Mouse (Mus musculus) T-helper 17 cell (primary cell): ENCODE data around the gene Brinp2.

ENCODE experiments used
- in situ Hi-C, 2 experiments: fragments of 300-600 bp; cut with MboI, MseI; formaldehyde crosslinking; loops; 1 replicate in 1 of 2; 2 replicates in 1 of 2; pipeline ENCODE4 v1.15.1; 2025; ENCODE audit warnings: high pct_unique_total_duplicates in 2 of 2

Brinp2 gene

DNA sequence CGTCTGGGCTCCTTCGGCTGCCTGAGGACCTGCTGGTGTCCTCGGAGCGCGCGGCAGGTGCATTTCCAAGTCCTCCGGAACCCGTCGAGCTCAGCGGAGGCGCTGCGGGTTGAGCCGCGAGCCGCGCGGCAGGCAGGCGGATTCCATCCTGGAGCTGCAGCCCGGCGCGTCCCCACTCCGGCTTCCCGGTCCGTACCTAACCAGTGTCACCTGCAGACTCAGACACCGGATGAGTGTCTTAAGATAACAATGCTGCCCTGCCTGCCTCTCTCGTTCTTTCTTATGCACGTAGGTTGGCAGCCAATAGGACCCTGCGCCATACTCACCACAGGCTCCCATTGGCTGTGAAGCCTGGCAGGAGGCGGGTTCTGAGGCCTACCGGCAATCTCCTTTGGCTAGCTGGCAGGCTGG, at the start of gene Brinp2:
Gene Brinp2, minus strand, starts transcription at position 276 of the 411 bp plus-strand sequence.
- in situ Hi-C loops = no loop called here

DNA sequence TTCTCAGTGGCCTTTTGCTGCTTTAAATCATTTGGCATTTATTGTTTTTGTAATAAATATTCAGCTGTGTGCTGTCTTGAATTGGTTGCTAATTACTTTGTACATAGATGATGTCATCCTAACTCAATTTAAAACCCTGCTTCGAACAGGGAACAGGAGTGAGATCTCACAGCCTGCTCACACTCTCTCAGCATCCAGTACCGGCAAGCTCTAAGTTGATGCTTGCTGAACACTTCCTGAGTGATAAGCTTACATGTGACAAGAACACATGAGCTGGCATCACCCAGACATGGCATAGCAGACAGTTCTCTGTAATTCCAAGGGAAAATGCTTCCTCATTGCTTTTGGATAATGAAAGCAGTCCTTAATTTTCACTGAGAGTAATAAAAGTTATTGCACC, 44.8 kb upstream of the Brinp2 start:
- in situ Hi-C loops = no loop called here

DNA sequence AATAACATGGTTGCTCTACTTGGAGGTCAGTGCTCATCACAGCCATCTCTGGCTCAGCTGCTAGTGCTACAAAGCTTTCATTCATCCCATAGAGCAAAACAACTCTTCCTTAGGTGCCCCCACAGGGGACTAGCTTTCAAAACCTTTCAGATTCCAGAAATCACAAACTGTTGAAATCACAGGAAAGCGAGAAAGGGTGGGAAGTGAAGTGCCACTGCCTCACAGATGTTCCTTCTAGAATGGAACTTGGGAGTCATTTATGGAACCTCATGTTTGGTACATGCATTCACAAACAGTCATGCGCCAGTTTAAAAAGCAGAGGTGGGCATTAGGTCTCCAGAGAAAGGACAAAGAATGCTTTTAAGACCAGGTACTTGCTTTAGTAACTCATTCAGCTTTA, 40.9 kb upstream of the Brinp2 start:
- in situ Hi-C loops = no loop called here

DNA sequence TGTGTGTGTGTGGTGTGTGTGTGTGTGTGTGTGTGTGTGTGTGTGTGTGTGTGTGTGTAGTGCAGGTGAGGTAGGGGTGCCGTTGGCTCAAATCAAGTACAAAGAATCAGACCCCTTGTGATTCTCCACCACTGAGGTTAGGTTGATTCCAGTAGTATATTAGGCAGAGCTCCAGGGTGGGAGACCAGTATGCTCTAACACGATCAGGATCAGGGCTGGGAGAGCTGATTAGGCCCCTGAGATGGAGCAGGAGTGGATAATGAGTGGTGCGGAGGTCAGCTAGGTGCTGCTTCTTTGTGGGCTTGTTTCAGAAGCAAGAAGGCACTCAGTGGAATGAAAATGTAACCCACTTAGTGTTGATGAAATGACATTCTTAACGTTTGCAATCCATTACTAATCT, 34.6 kb upstream of the Brinp2 start:
- in situ Hi-C loops = no loop called here

DNA sequence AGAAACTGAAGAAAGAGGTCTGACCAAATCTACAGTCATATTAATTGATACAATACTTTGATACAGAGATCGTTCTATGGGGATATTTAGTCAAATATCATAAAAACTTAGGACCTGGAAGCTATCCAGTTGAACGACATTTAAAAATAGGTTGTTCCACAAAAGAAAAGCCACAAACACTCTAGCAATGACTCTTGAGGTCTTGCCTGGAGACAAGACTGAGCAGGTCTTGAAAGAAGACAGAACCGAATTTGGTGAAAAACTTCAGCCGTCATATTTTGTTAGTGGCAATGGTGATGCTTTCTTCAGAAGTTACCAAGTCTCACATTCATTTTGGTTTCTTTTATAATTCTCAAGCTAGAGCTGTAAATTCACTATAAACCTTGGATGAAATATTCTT, 32.9 kb upstream of the Brinp2 start:
- in situ Hi-C loops = no loop called here

DNA sequence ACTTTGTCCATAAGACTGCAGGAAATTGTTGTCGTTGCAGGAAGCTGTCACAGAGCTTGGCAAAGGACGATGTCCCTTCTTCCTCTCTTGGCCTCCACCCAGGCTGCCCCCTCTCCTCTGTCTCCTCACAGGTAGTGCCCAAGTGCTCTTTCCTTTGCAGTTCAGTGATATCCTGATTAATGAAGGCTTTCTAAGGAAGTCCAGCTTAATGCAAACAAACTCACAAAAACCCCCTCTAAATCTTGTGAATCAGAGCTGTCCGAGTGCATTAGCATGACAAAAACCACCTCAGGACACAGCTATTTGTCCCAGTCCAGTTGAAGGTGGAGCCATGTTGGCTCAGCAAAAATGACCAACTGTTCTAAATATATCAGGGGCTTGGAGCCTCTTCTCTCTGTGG, 30.7 kb upstream of the Brinp2 start:
- in situ Hi-C loops = no loop called here

DNA sequence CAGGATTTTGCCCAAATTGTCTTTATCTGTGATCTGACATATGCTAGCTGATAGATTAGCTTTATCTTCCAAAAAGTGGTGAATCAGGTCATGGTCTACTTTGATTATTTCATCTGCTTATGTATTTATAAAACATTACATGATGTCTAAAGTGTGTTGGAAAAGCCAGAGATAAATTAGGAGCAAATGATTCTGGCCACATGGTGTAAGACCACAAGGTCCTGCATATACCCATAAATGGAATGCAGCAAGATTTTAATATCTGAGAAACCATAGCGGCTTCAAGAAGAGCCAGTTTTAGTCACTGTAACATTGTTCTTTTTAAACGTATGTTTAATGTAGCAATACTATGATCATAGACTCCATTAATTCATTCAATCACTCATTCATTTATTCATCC, 29.2 kb upstream of the Brinp2 start:
- in situ Hi-C loops = no loop called here

DNA sequence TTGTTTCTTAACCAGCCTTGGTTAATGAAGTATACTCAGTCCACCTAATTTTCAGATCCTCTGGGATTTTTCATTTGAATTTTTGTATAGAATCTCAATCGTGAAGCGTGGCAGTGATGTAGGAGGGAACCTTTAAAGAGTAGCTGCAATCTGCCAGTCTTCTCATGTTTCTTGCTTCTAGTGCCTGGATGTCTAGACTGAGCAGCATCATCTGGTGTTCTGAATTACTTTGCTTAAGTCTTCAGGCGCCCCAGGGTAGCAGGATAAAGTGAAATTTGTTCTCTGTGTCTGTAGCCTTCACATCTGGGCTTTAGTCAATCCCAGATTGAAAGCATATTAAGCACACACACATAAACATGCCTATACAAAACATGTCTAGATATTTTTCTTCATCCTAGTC, 27.1 kb upstream of the Brinp2 start:
- in situ Hi-C loops = no loop called here

DNA sequence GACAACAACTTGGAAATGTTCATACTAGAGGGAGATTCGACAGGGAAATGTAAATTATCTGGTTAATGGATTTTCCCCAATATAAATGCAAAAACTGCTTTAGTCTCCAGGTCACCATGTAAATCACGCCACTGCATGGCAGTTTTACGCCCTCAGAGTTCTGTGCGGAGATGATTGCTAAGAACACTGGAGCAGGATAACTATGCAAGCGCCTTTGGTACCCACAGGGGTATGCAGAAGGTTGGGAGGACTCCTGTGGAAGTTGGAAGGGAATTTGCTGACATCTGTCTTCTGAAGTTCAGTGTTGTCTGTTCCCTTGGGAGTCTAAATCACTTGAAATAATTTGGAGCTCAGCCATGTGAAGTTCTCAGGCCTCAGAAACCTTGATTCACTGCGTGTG, 26.2 kb upstream of the Brinp2 start:
- in situ Hi-C loops = no loop called here

DNA sequence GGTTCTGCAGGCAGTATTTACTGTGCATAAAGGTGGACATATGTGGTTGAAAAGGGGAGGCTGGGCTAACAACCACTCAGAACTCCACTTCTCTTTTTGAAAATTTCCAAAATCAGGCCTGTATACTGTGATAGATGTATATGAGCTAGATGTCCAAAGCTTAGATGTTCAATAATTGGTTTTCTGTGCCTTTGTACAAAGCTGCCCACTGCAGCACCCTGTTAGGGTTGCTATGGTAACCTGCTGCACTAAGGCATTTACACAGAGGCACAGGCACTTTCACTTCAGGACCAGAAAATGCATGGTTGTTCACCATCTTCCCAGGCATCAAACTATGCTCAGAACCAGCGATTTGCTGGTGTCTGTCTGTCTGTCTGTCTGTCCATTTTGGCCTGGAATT, 8.3 kb upstream of the Brinp2 start:
- in situ Hi-C loops = no loop called here

DNA sequence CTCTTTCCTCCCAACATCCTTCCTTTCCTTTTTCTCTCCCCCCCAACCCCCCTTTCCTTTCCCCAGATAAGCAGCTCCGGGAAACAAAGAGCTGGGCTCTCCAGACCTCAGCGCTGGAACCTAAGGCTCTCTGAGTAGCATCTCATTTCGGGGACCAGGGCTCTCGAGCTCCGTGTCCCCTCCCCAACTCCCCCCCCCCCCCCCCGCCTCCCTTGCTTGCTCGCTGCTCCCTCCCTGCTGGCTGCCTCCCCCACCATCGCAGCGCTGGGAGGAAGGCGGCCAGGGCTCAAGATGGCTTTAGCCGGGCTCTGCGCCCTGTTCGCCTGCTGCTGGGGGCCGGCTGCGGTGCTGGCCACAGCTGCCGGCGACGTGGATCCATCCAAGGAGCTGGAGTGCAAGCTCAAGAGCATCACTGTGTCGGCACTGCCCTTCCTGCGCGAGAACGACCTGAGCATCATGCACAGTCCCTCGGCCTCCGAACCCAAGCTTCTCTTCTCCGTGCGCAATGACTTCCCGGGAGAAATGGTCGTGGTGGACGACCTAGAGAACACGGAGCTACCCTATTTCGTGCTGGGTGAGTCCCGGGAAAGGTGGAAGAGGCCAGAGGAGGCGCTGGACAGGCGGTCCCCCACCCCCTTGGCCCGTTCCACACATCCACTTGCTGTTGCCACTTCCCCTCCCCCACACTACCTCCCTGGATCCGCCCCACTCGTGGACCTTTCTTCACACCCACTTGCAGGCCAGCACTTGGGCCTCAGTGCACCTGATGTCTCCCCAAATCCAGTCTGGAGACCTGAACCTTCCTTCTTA, 6.4 kb upstream of the Brinp2 start:
- in situ Hi-C loops = no loop called here

DNA sequence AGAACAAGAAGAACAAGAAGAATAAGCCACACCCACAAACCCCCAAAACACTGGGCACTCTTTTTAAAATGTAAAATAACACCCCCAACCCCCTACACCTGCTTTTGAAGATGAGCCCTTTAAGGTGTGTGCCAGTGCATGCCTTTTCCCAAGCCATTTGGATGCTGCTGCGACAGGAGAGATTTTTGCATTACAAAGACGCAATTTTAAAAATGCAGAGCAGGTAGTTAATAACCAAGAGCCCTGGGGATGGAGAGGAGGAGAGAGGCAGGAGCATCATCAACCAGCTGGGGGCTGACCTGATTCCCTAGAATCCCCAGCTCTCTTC, 5.8 kb upstream of the Brinp2 start, which contains the start of gene Astn1:
Gene Astn1, plus strand, starts transcription at position 310 of the 328 bp plus-strand sequence.
- in situ Hi-C loops = no loop called here

DNA sequence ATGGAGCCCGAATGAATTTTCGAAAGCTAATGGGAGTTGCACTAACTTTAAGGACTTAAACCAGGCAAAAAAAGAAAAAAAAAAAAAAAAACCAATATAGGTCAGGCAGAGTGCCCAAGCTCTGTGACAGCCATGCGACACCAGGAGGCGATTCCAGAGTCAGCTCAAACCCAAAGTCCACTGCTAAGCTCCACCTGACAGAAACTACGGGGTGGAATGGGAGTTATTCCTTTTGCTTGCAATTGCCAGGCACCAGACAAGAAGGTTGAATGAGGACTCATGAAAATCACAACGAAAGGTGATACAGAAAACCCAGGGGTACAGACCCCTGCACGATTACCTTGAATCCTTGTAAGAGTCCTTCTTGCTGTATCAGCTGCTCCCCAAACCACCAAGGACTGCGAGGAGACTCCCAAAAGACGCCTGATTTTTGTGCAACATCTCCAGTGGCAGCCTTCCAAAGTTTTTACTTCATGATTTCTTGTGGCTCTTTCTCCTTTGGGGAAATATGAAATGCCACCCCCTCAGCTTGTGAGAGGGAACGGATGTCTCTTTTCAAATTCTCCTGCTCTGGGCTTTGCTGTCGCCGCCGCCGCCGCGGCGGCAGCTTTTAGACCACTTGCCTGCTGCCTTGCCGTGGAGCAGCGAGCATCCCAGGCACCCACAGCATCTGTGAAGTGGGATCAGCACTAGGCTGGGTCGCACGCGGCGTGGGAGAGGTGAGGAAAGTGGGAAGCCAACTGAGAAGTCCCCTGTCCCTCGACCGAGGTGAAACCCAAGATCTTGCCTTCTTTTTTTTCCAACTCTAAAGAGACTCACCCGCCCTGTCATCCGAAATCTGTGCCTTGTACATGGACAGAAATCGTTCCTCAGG, 712 bp downstream of the Brinp2 start:
- in situ Hi-C loops = no loop called here

DNA sequence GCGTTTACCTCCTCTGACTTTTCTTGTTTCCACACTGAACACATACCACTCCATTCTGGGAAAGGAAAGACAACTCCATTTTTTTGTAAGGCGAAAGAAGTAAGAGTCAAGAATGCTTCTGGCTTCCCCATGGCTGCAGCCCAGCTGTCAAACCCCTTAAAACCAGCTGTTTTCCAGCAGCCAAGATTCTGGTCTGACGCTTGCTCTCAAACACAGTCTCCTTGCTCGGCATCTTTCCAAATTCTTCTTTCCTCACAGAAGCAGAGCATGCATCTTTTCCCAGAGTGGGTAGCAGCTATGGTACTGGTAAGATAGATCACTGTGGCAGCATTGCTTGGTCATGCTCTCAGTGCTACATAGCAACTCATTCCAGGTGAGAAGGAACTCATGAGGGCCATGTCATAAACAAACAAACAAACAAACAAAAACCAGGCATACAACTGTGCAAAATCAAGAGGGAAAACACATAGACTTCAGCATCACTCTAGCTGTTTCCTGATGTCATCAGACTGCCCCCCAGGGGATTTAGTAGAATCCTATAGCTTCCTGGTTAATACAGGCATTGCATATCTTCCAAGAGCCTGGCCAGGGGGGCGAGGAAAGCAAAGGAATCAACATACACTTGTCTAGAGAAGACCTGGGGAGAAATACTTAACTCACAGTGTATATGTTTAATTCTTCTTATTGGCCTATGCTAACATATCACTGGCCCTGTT, 2.3 kb downstream of the Brinp2 start:
- in situ Hi-C loops = no loop called here

DNA sequence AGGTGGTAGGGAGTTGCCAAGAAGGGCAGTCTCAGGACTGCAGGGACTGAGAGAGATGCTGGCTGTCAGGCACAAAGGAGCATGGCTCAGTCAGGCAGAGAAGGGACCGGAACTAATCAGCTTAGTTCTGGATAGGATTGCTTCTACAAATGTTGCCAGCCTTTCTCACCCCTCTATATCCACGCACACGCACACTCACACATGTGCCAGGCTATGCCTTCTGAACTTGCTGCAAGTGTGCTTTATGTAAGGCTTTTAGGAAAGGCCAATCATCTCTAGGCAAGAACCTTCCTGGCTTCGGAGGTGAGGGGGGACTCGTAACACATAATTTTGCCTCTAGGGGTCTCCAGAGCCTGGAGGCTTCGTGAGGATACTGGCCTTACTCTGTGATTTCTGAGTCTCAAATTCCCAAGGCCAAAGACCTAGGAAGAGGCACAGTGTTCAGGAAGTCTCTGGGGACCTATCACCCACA, 12.8 kb downstream of the Brinp2 start:
- in situ Hi-C loops = no loop called here

DNA sequence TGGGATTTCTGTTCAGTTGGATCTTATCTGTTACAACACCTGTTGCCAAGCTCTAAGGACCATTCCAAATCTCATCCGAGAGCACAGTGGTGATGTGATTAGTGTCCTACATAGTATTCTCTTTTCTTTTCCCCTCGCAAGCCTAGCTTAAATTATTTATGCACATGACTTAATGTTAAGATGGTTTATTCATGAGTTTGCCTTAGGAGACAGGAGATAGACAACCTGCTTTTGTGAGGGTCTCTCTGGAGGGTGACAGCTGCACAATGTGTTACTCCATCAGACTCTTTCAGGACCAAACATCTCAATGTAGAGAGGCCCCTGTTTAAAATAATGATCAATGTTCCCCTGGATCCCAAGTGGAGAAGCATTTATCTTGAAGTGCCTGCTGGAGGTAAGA, 27.3 kb downstream of the Brinp2 start:
- in situ Hi-C loops = no loop called here

DNA sequence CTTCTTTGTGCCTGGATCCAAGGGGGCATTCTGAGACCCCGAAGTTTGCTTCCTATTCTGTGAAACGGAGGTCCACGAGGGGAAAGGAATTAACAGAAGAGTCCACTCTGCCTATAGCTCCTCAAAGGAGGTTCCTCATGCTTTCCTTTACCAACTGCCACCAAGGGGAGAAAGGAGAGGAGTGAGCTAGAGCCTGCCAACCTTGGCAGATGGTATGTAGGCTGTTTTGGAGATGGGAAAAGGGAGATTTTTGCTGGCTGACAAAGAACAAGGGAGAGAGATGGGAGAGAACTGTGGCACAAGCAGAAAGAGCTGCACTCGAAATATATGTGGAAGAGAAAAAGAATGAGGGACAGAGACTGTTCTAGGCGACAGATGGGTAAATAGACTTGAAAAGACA, 28.0 kb downstream of the Brinp2 start:
- in situ Hi-C loops = no loop called here

DNA sequence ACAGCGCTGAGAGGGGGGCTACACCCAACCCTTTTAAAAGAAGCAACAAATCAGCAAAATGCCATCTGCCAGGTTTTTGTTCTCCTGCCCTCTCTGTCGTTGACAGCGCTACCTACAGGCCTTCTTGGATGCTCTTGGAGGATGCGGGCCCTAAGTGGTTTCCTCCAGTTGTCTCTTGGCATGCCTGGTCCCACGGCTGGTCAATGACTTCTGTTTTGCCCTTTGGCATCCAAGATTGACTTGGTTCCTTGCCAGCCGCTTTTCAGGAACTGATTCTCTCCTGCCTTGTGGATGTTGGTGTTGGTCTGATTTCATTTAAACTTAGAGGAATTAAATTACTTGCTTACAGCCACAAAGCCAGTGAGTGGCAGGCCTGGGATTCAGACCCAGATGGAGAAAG, 32.8 kb downstream of the Brinp2 start:
- in situ Hi-C loops = no loop called here

DNA sequence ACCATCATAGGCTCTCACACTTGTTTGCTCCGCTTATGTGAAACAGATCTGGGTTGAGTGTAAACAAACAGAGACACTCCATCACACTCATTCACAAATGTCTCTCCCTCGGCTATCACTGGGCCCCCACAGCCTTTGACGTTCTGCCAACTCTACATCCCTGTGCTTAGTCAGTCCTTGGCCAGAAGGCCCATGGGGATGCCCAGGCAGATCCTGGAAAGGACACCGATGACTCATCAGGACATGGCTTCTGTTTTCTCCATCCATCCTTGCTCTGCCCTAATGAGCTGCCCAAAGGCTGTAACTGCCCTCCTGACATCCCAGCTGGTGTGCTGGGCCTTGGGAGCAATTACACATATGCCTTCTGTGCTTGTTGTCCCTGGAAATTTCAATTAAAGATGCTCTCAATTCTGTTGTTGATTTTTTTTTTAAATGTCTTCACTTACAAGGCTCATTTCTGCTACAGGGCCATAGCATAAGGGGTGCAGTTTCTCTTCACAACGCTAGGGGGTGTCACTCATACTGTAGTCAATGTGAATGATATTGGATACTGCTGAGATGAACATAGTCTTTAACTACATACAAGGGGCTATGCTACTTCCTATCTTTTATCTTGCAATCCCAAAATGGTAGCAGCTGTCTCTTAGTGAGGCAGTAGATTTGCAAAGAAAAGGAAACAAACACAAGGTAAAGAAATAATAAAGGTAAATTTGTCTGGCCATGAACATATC, 45.5 kb downstream of the Brinp2 start:
- in situ Hi-C loops = no loop called here

DNA sequence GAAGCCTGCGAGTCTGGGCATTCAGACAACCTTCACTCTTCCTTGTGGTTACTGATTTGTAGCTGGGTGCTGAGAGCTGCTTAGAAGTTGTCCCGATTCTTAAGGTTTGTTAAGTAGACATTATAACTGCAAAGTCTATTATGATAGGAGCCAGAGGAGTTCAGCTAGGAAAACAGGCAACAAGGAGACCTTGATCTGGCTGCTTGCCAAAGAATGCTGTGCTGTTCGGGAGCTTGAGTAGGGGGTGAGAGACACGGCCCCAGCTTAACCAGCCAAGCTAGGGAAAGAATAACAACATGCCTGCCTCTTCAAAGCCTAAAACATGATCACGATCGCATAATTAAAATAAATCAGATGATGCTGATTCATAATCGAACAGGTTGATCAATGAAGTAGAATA, 59.1 kb downstream of the Brinp2 start:
- in situ Hi-C loops = no loop called here

DNA sequence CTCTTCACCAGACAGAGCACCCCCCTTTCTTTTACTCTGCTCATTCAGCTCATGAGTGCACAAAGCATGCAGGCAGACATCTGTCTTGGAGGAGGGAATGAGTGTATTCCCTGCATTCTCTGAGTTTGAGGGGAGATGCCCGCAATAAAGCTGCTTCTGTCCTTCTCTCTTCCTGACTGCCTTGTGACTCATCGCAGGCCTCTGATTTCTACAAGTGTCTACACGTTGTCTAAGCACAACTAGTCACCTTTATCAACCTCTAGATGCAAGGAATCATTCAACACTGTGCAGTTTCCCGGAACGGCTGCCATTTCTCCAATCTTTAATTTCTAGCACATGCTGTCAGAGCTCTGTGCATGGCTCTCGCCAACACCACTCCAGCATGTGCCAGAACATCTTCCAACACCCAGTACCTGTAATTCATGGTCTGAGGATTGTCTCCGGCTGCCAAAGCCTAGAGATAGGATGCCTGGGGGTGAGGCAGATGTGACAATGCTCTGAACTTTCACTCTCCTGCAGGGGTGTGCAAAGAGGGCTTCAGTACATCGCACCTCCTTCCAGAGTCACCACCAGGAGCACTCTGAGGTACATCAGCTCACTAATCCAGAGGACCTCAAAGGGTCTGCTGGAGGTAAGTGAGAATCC, 59.7 kb downstream of the Brinp2 start:
- in situ Hi-C loops = no loop called here
